Mouse (Mus musculus) kidney, embryonic 16.5 days (tissue): ENCODE measurements at regions not wholly inside any gene's neighbourhood (a gene's known extent, or its start where the extent isn't known, plus 50 kb on each side); places are given as distances from the start of the nearest gene placed in this dataset.

ENCODE experiments used
- ATAC-seq: fragments of 200-750 bp; cut with Nextera tagmentation; 2 replicates; pipeline ENCODE4 v1.8.0; 2017; ENCODE audit warnings: moderate TSS enrichment; ENCODE audit not compliant: low FRiP score, low TSS enrichment
- H3K27ac ChIP-seq: fragments of 300-500 bp; sonication (generic); 2 replicates; pipeline ENCODE4 v1.5.1; 2014; ENCODE audit warnings: low read length
- H3K27me3 ChIP-seq: fragments of 300-500 bp; sonication (generic); 2 replicates; pipeline ENCODE4 v1.6.1; 2014; ENCODE audit warnings: low read length, control low read depth, mixed read lengths; ENCODE audit not compliant: insufficient read depth
- H3K36me3 ChIP-seq: fragments of 300-500 bp; sonication (generic); 2 replicates; pipeline ENCODE4 v1.6.1; 2014; ENCODE audit warnings: low read length, control low read depth, mixed read lengths; ENCODE audit not compliant: insufficient read depth
- H3K4me1 ChIP-seq: fragments of 300-500 bp; sonication (generic); 2 replicates; pipeline ENCODE4 v1.6.1; 2014; ENCODE audit warnings: low read length, control low read depth, mixed read lengths; ENCODE audit not compliant: insufficient read depth
- H3K4me2 ChIP-seq: fragments of 300-500 bp; sonication (generic); replicated peaks from 2 replicates; pipeline ENCODE4 v1.6.1; 2014; ENCODE audit warnings: low read depth, low read length
- H3K4me3 ChIP-seq: fragments of 300-500 bp; sonication (generic); 2 replicates; pipeline ENCODE4 v1.5.1; 2014; ENCODE audit warnings: mild to moderate bottlenecking, low read length
- H3K9ac ChIP-seq: fragments of 300-500 bp; sonication (generic); replicated peaks from 2 replicates; pipeline ENCODE4 v1.6.1; 2014; ENCODE audit warnings: low read length
- H3K9me3 ChIP-seq: fragments of 300-500 bp; sonication (generic); 2 replicates; pipeline ENCODE4 v1.6.1; 2016; ENCODE audit warnings: low read length, control low read depth
- WGBS: fragments of 180-500 bp; shearing (Covaris S2); extraction: QIAGEN DNeasy Blood & Tissue Kit; methylation state at CpG from one replicate; pipeline ENCODE4 v1.1.7; 2014; 5-methylcytosine and 5-hydroxymethylcytosine counted together

DNA sequence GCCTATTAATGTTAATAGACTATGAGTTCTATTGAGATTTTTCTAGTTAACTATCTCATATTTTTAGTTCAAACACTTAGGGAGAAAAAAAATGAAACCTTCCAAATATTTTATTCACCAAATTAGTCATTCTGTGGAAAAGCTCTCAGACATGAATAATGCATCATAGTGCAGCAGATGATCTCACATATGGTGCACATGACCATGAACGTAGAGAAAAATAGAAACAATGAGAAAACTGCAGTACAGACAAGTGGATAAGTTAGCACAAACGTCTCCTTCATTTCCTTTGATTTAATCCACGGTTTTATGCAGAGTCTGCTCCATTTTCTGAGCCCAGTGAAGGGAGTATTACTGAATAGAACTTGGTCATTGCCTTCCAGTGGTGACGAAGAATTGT, 260.5 kb upstream of the Kcnj16 start:
- ATAC-seq, result no peak
- Histone ChIP-seq H3K27me3 (no peaks in the 10 kb centered on the region), H3K9ac (no peak overlapping the region), H3K4me1 (no peaks in the 10 kb centered on the region), H3K36me3 (no peaks in the 10 kb centered on the region), H3K4me2 (no peak overlapping the region), H3K4me3 (no peak overlapping the region), H3K9me3 (no peaks in the 10 kb centered on the region), H3K27ac (no peak overlapping the region)
- WGBS, result 82% methylated on average over 4 of the region's 4 CpGs

- WGBS, result 79% methylated on average over 2 of the region's 2 CpGs
- ATAC-seq, result no peak
- H3K27me3 ChIP-seq, result no peaks in the 10 kb centered on the region
These were observed 252.5 kb upstream of the Kcnj16 start for GRCm38 (mm10) chr11:110715300-110715699.

GRCm38 (mm10) chr11:110716369-110716768, 251.5 kb upstream of the Kcnj16 start:
- H3K4me2 ChIP-seq, result no peak overlapping the region
- no peak overlapping the region for H3K27ac ChIP-seq
- no peaks in the 10 kb centered on the region for H3K4me1 ChIP-seq
- H3K9ac ChIP-seq, result no peak overlapping the region
- H3K27me3 ChIP-seq, result no peaks in the 10 kb centered on the region
- no peaks in the 10 kb centered on the region for H3K36me3 ChIP-seq
- H3K4me3 ChIP-seq, result no peak overlapping the region
- WGBS, result 47% methylated on average over 1 of the region's 1 CpGs
- no peaks in the 10 kb centered on the region for H3K9me3 ChIP-seq
- no peak for ATAC-seq

More at GRCm38 (mm10) chr11:110715300-110715699, 252.5 kb upstream of the Kcnj16 start:
- Histone ChIP-seq H3K36me3 (no peaks in the 10 kb centered on the region), H3K27ac (no peak overlapping the region), H3K4me3 (no peak overlapping the region), H3K4me1 (no peaks in the 10 kb centered on the region), H3K9me3 (no peaks in the 10 kb centered on the region), H3K4me2 (no peak overlapping the region), H3K9ac (no peak overlapping the region)

- Histone ChIP-seq H3K4me2 (no peak overlapping the region), H3K27me3 (no peaks in the 10 kb centered on the region), H3K27ac (no peak overlapping the region), H3K4me3 (no peak overlapping the region), H3K36me3 (no peaks in the 10 kb centered on the region), H3K9me3 (no peaks in the 10 kb centered on the region), H3K4me1 (no peaks in the 10 kb centered on the region), H3K9ac (no peak overlapping the region)
- ATAC-seq, result no peak
- WGBS, result 79% methylated on average over 5 of the region's 5 CpGs
These were observed 245.1 kb upstream of the Kcnj16 start for GRCm38 (mm10) chr11:110722701-110723100.

DNA sequence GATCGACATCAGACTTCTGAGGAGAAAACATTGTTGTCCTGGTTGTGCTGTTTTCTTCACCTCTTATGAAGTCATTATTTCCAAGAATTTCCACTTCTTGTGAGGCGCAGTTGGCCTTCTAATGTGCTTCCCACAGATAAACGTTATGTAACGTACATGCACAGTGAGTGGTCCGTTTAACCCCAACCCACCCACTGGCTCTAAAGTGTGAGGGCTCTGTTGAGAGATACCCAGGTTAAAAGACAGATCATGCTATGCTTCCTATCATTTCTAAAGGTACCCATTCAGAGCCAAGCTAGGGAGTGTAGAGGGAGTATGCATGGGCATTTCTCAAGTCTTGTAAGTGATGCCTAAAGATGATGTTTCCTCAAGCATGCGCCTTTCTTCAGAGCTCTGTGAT, 243.9 kb upstream of the Kcnj16 start:
- no peaks in the 10 kb centered on the region for H3K9me3 ChIP-seq
- H3K4me2 ChIP-seq, result no peak overlapping the region
- no peaks in the 10 kb centered on the region for H3K27me3 ChIP-seq
- ATAC-seq, result no peak
- no peak overlapping the region for H3K27ac ChIP-seq
- H3K36me3 ChIP-seq, result no peaks in the 10 kb centered on the region
- H3K4me1 ChIP-seq, result no peaks in the 10 kb centered on the region
- no peak overlapping the region for H3K4me3 ChIP-seq
- 88% methylated on average over 6 of the region's 6 CpGs for WGBS
- no peak overlapping the region for H3K9ac ChIP-seq

- no peaks in the 10 kb centered on the region for H3K4me1 ChIP-seq
- H3K4me3 ChIP-seq, result no peak overlapping the region
- H3K27me3 ChIP-seq, result no peaks in the 10 kb centered on the region
- no peaks in the 10 kb centered on the region for H3K9me3 ChIP-seq
- H3K9ac ChIP-seq, result no peak overlapping the region
- no peak for ATAC-seq
- 84% methylated on average over 3 of the region's 3 CpGs for WGBS
- H3K27ac ChIP-seq, result no peak overlapping the region
- no peak overlapping the region for H3K4me2 ChIP-seq
- no peaks in the 10 kb centered on the region for H3K36me3 ChIP-seq
These were observed 240.4 kb upstream of the Kcnj16 start for GRCm38 (mm10) chr11:110727357-110727961.

DNA sequence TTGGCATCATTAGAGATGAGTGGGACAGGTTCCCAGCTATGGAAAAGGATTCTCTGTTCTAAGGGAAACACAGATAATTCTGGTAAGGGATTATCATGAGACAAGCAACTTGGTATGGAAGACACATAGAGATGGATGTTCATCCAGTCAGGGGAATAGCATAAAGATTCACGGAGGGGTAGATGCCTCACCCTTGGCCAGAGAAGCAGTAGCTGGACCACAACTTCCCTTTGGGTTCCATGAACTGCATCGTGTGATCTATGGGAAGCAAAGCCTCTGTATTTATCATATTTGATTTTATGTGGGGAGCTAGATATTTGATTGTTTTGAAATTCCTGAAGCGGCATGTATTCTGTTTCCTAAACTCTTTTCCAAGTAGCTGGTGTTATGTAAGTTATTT, 236.3 kb upstream of the Kcnj16 start:
- Histone ChIP-seq H3K4me2 (no peak overlapping the region), H3K9me3 (no peaks in the 10 kb centered on the region), H3K4me1 (no peaks in the 10 kb centered on the region), H3K4me3 (no peak overlapping the region), H3K27ac (no peak overlapping the region), H3K27me3 (no peaks in the 10 kb centered on the region), H3K9ac (no peak overlapping the region), H3K36me3 (no peaks in the 10 kb centered on the region)
- 85% methylated on average over 3 of the region's 3 CpGs for WGBS
- no peak for ATAC-seq

DNA sequence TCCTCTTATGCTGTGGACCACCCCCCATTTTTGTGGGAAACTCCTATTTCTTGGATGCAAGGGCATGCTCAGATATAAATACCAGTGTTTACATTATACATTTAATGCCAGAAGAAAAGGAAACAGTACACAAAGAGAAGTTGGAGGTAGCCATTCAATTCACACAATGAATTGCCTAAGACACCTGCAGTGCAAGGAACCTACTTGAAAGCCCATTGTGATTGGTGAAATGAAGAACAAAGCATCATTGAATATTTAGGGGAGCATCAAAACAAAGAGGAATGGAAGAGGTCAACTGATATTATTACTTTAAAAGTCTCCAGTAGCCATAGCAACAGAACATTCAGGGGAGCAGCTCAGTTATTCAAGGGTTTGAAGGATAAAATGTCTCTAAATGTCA, 193.7 kb upstream of the Kcnj16 start:
- Histone ChIP-seq H3K9me3 (no peaks in the 10 kb centered on the region), H3K36me3 (no peaks in the 10 kb centered on the region), H3K27me3 (no peaks in the 10 kb centered on the region)

DNA sequence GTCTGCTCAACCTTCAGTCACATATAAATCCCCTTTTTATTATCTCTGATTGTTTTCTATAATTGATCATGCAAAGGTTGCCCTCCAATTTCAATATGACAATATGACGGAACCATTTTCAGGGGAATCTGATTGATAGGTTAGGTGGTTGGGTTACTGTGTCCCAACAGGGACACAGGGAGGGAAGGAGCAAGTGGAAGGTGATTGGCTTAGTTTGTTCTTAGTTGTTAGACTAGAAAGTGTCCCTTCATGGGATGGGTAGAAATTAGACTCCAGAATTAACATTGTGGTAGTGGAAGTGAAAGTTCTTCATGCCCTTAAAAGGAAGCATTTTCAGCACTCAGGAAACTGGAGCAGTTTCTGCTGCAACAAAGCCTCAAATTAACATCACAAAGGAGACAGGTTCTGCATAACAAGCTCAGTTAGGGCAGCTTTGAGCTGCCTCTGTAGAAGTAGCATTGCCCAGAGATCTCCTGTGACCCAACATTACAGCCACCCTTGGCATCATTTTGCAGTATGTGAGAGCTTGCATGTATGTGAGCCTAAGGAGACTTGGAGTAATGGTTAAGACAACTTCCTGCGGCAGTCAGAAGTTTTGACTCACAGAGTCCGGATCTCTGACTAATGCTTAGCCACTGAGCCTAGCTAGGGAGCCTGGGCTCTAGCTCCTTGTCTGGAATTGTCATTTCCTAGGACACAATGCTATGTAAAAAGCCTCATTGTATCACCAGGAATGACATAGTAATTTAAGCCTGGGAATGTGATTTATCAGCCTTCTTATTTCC, 186.1 kb upstream of the Kcnj16 start:
- H3K27me3 ChIP-seq, result no peaks in the 10 kb centered on the region
- WGBS, result 65% methylated on average over 3 of the region's 3 CpGs

More for the DNA sequence above, 193.7 kb upstream of the Kcnj16 start:
- ATAC-seq, result no peak
- no peak overlapping the region for H3K4me3 ChIP-seq
- H3K4me2 ChIP-seq, result no peak overlapping the region
- H3K4me1 ChIP-seq, result no peaks in the 10 kb centered on the region
- no peak overlapping the region for H3K9ac ChIP-seq
- no peak overlapping the region for H3K27ac ChIP-seq

DNA sequence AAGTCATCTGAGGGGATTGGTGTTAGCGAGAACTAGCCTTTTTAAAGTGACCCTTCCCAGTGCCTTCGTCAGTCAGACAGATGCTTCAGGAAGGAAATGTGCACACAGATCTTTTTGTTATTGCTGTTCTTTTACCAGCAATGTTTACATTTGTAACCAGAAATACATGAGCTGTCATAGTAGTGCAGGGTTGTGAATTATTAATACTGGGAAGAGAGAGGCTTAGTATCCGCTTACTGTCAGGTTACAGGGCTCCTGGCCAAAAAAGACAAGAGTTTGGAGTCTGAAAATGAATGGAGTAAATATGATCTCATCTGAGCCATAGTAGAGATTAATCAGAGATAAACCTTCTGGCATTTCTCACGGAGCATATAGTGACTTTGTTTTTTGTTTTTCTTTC, 178.3 kb upstream of the Kcnj16 start:
- Histone ChIP-seq H3K9ac (no peak overlapping the region), H3K4me2 (no peak overlapping the region), H3K4me1 (no peaks in the 10 kb centered on the region), H3K4me3 (no peak overlapping the region), H3K27me3 (no peaks in the 10 kb centered on the region), H3K9me3 (no peaks in the 10 kb centered on the region), H3K36me3 (no peaks in the 10 kb centered on the region), H3K27ac (no peak overlapping the region)
- WGBS, result 45% methylated on average over 4 of the region's 4 CpGs
- peak; percentile 57; the same call in 1 of the 2 replicates for ATAC-seq

More for the DNA sequence above, 186.1 kb upstream of the Kcnj16 start:
- no peaks in the 10 kb centered on the region for H3K36me3 ChIP-seq
- H3K27ac ChIP-seq, result no peak overlapping the region
- no peak overlapping the region for H3K4me2 ChIP-seq
- no peak overlapping the region for H3K9ac ChIP-seq
- no peak for ATAC-seq
- H3K9me3 ChIP-seq, result no peaks in the 10 kb centered on the region
- H3K4me1 ChIP-seq, result no peaks in the 10 kb centered on the region
- no peak overlapping the region for H3K4me3 ChIP-seq
